Mouse (Mus musculus) stomach, embryonic 16.5 days (tissue): ENCODE measurements around the gene Gpatch2. TPM values are rescaled to one million over a fixed set of nuclear protein-coding genes. Genes with fewer than 3 reads are reported as not detected.

Experiments used
- ATAC-seq: fragments of 200-750 bp; cut with Nextera tagmentation; 2 replicates; pipeline ENCODE4 v1.8.0; 2017; ENCODE audit warnings: moderate number of reproducible peaks, moderate TSS enrichment; ENCODE audit not compliant: insufficient read depth, low FRiP score
- H3K27ac ChIP-seq: fragments of 300-500 bp; sonication (generic); 2 replicates; pipeline ENCODE4 v1.5.1; 2014; ENCODE audit warnings: low read length
- H3K27me3 ChIP-seq: fragments of 300-500 bp; sonication (generic); 2 replicates; pipeline ENCODE4 v1.6.1; 2014; ENCODE audit warnings: low read length, control low read depth, mixed read lengths; ENCODE audit not compliant: control insufficient read depth, insufficient read depth
- H3K36me3 ChIP-seq: fragments of 300-500 bp; sonication (generic); 2 replicates; pipeline ENCODE4 v1.6.1; 2014; ENCODE audit warnings: low read length; ENCODE audit not compliant: control insufficient read depth, insufficient read depth
- H3K4me1 ChIP-seq: fragments of 300-500 bp; sonication (generic); 2 replicates; pipeline ENCODE4 v1.6.1; 2014; ENCODE audit warnings: low read length, control low read depth, mixed read lengths; ENCODE audit not compliant: control insufficient read depth, insufficient read depth
- H3K4me2 ChIP-seq: fragments of 300-500 bp; sonication (generic); 2 replicates; pipeline ENCODE4 v1.6.1; 2014; ENCODE audit warnings: low read depth, low read length, mixed read lengths
- H3K4me3 ChIP-seq: fragments of 300-500 bp; sonication (generic); replicated peaks from 2 replicates; pipeline ENCODE4 v1.5.1; 2014; ENCODE audit warnings: mild to moderate bottlenecking, low read length
- H3K9ac ChIP-seq: fragments of 300-500 bp; sonication (generic); 2 replicates; pipeline ENCODE4 v1.6.1; 2014; ENCODE audit warnings: low read length
- H3K9me3 ChIP-seq: fragments of 300-500 bp; sonication (generic); replicated peaks from 2 replicates; pipeline ENCODE4 v1.6.1; 2016; ENCODE audit warnings: low read length, control low read depth; ENCODE audit not compliant: control insufficient read depth
- WGBS: fragments of 180-500 bp; shearing (Covaris S2); extraction: QIAGEN DNeasy Blood & Tissue Kit; methylation state at CpG from one replicate; pipeline ENCODE4 v1.1.7; 2014; 5-methylcytosine and 5-hydroxymethylcytosine counted together
- polyA plus RNA-seq: library from polyadenylated mRNA; unstranded; fragments of >200 nt; fragmentation: Nextera tagmentation; extraction: Ambion mirVana; gene quantifications from 2 replicates; pipeline ENCODE4 v1.2.1, GENCODE M21; 2015

Gpatch2 gene
- polyA plus RNA-seq, 1 experiment from 2014 or later, result 19.1 TPM

DNA sequence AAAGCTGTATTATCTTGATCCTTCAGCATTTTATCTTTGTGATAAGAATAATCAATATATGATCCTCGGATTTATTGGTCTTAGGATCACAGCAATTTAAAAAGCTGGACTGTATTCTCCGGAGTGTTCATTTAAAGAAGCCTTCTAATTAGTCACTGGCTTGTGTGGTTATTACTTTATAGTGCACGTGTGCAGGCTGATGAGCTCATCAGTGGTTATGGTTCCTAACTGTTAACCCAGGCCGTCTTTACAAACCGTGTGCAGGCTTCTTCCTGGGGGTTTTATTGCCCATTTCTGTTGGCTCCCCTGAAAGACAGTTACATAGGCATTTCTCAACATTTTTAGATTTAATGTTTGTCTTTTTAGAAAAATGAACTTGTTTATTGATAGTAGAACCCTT lies 63.2 kb downstream of the Gpatch2 start:
- Histone ChIP-seq H3K9ac (no peak overlapping the region), H3K27me3 (no peaks in the 10 kb centered on the region), H3K36me3 (no peaks in the 10 kb centered on the region), H3K4me3 (no peak overlapping the region), H3K9me3 (no peaks in the 10 kb centered on the region), H3K4me2 (no peak overlapping the region), H3K4me1 (no peaks in the 10 kb centered on the region), H3K27ac (no peak overlapping the region)
- WGBS, result 64% methylated on average over 5 of the region's 5 CpGs
- ATAC-seq, result no peak

DNA sequence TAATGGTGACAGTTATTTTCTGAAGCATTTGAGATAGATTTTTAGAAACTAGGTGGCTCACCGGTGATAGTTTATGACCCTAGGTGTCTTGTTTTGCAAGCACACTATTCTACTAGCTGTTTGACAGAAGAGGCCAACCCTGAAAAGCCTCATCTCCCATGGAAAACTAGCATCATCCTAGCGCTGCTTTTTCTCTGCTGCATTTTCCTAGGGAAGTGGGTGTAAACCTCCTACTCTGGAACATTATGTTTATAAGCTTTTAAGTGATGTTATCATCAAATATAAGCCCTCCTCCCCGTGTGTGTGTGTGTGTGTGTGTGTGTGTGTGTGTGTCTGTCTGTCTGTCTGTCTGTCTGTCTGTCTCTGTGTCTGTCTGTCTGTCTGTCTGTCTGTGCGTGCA lies 64.5 kb downstream of the Gpatch2 start:
- no peaks in the 10 kb centered on the region for H3K4me1 ChIP-seq
- no peaks in the 10 kb centered on the region for H3K36me3 ChIP-seq
- H3K27me3 ChIP-seq, result no peaks in the 10 kb centered on the region
- no peak overlapping the region for H3K27ac ChIP-seq
- ATAC-seq, result no peak
- no peak overlapping the region for H3K9ac ChIP-seq
- WGBS, result 76% methylated on average over 4 of the region's 4 CpGs
- H3K4me3 ChIP-seq, result no peak overlapping the region
- no peak overlapping the region for H3K4me2 ChIP-seq
- no peaks in the 10 kb centered on the region for H3K9me3 ChIP-seq

DNA sequence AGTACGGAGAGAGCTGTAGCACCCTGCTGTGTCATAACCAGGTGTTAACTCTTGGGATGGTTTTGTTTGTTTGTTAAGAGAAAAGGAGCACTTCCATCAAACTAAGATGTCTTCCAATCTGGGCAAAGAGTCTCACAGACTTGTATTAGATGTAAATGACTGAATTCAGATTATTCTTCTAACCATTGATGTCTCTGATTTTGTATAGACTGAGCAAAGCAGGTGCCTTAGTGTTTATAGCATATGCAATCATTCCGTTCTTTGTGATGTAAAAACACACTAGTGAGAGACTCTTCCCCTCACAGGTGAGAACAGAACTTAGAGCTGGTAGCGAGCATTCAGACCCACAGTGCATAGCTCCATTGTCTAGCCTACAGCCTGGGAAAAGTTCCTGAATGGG lies 67.0 kb downstream of the Gpatch2 start:
- no peaks in the 10 kb centered on the region for H3K9me3 ChIP-seq
- no peak overlapping the region for H3K4me2 ChIP-seq
- no peak overlapping the region for H3K27ac ChIP-seq
- no peaks in the 10 kb centered on the region for H3K4me1 ChIP-seq
- WGBS, result 77% methylated on average over 3 of the region's 3 CpGs
- no peak overlapping the region for H3K4me3 ChIP-seq
- ATAC-seq, result no peak
- H3K36me3 ChIP-seq, result no peaks in the 10 kb centered on the region
- no peaks in the 10 kb centered on the region for H3K27me3 ChIP-seq
- H3K9ac ChIP-seq, result no peak overlapping the region

- Histone ChIP-seq H3K4me1 (no peaks in the 10 kb centered on the region), H3K4me3 (no peak overlapping the region), H3K27ac (no peak overlapping the region), H3K4me2 (no peak overlapping the region), H3K36me3 (no peaks in the 10 kb centered on the region), H3K9ac (no peak overlapping the region), H3K9me3 (no peaks in the 10 kb centered on the region), H3K27me3 (no peaks in the 10 kb centered on the region)
- ATAC-seq, result no peak
- WGBS, result 81% methylated on average over 6 of the region's 6 CpGs
Observed at GRCm38 (mm10) chr1:187282804-187283203, 67.5 kb downstream of the Gpatch2 start.

GRCm38 (mm10) chr1:187285735-187286134 lies 70.4 kb downstream of the Gpatch2 start:
- H3K4me2 ChIP-seq, result no peak overlapping the region
- no peaks in the 10 kb centered on the region for H3K4me1 ChIP-seq
- WGBS, result 71% methylated on average over 8 of the region's 8 CpGs
- no peak overlapping the region for H3K27ac ChIP-seq
- no peak overlapping the region for H3K9ac ChIP-seq
- no peaks in the 10 kb centered on the region for H3K9me3 ChIP-seq
- H3K36me3 ChIP-seq, result no peaks in the 10 kb centered on the region
- H3K27me3 ChIP-seq, result no peaks in the 10 kb centered on the region
- no peak overlapping the region for H3K4me3 ChIP-seq
- ATAC-seq, result no peak

DNA sequence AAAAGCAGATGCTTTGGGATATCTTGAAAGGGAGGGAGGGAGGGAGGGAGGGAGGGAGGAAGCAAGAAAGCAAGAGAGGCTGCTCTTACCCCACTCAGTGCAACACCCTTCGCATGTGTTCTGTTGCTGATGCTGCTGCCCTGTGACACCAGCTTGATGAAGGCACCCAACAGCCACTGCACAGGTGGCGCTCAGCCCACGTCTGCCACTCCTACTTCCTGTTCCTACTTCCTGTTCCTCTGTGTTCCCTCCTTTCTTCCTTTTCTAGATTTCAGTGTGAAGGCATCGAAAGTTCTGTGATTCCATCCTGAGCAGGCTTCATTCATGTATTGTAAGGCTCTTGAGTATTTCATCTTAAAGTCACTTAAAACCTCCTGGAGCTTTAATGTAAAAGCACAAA lies 71.1 kb downstream of the Gpatch2 start:
- H3K27ac ChIP-seq, result no peak overlapping the region
- WGBS, result 85% methylated on average over 4 of the region's 4 CpGs
- H3K9me3 ChIP-seq, result no peaks in the 10 kb centered on the region
- no peak for ATAC-seq
- H3K27me3 ChIP-seq, result no peaks in the 10 kb centered on the region
- H3K9ac ChIP-seq, result no peak overlapping the region
- H3K4me3 ChIP-seq, result no peak overlapping the region
- no peaks in the 10 kb centered on the region for H3K4me1 ChIP-seq
- no peak overlapping the region for H3K4me2 ChIP-seq
- no peaks in the 10 kb centered on the region for H3K36me3 ChIP-seq

- no peaks in the 10 kb centered on the region for H3K9me3 ChIP-seq
- H3K9ac ChIP-seq, result no peak overlapping the region
- ATAC-seq, result no peak
- H3K4me1 ChIP-seq, result no peaks in the 10 kb centered on the region
- H3K36me3 ChIP-seq, result no peaks in the 10 kb centered on the region
- no peaks in the 10 kb centered on the region for H3K27me3 ChIP-seq
- no peak overlapping the region for H3K4me3 ChIP-seq
- 72% methylated on average over 3 of the region's 3 CpGs for WGBS
- no peak overlapping the region for H3K27ac ChIP-seq
- no peak overlapping the region for H3K4me2 ChIP-seq
Observed at GRCm38 (mm10) chr1:187286924-187287323, 71.6 kb downstream of the Gpatch2 start.

GRCm38 (mm10) chr1:187290186-187290585 lies 74.9 kb downstream of the Gpatch2 start:
- H3K4me1 ChIP-seq, result peaks cover 2% of the 10 kb centered on the region; the same call in 1 of the 2 replicates
- H3K9me3 ChIP-seq, result no peaks in the 10 kb centered on the region
- H3K4me3 ChIP-seq, result no peak overlapping the region
- no peak overlapping the region for H3K27ac ChIP-seq
- 90% methylated on average over 7 of the region's 7 CpGs for WGBS
- no peaks in the 10 kb centered on the region for H3K27me3 ChIP-seq
- no peak overlapping the region for H3K9ac ChIP-seq
- no peak for ATAC-seq
- H3K4me2 ChIP-seq, result no peak overlapping the region
- no peaks in the 10 kb centered on the region for H3K36me3 ChIP-seq

GRCm38 (mm10) chr1:187291480-187292394 lies 76.4 kb downstream of the Gpatch2 start:
- ATAC-seq, result no peak
- Histone ChIP-seq H3K4me2 (no peak overlapping the region), H3K9me3 (no peaks in the 10 kb centered on the region), H3K9ac (no peak overlapping the region), H3K4me1 (peaks cover 2% of the 10 kb centered on the region; the same call in 1 of the 2 replicates), H3K36me3 (no peaks in the 10 kb centered on the region), H3K4me3 (no peak overlapping the region), H3K27ac (no peak overlapping the region), H3K27me3 (no peaks in the 10 kb centered on the region)
- 88% methylated on average over 10 of the region's 10 CpGs for WGBS
